ENCODE assay signal across 18 mouse cellular contexts in the genomic region with DNA sequence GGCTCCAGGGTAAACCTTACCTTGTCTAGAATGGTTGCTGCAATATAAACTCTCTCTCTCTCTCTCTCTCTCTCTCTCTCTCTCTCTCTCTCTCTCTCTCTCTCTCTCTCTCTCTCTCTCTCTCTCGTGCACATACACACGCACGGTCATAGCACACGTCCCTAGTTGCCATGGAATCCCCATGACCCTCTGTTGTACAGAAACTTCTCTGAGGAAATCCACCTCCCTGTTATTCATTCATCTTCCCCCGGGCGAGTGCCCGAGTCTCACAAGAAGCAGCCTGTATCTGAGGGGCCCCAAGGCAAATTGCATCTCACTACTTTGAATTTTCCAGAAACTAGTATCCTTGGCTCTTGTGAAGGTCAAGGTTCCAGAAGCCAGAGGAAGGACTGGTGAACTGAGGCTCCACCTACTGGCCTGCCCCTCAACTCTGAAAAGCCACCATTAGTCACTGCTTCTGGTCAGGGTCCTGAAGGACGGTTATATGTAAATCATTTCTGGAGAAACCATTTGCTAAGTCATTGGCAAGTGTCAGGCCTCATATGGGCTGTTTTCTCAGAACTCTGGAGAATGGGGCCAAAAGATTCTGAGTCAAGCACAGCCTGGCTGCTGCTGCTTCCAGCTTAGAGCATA. TPM values are rescaled to one million over a fixed set of nuclear protein-coding genes. Genes with fewer than 3 reads are reported as not detected.
DNase-seq lines count a peak whose midpoint lies in the region; ATAC-seq and TF ChIP-seq lines count a peak whose summit lies in the region.
"Had no signal": no experiment of that assay in that cellular context is flagged by ENCODE, and none has a peak within 500 bp of the region (broad histone marks: within the 10 kb centered on the region; RNA-seq: fewer than 3 reads in every experiment).

No protein-coding gene starts in this region.

- H3K9me3 ChIP-seq in midbrain, postnatal 0 days (ENCODE audit: low read length): no peaks in the 10 kb centered on the region
- H3K9me3 ChIP-seq: forebrain, embryonic 12.5 days; liver, embryonic 15.5 days; stomach, embryonic 15.5 days had no signal

- no peak for TF ChIP-seq CTCF in midbrain, postnatal 0 days (IDR thresholded peaks at IDR 0.05)

- H3K4me2 ChIP-seq in midbrain, postnatal 0 days (ENCODE audit: low read depth, low read length, poor library complexity, severe bottlenecking): no peak overlapping the region
- H3K4me2 ChIP-seq: forebrain, embryonic 12.5 days; heart, embryonic 15.5 days; liver, embryonic 15.5 days; midbrain, embryonic 11.5 days; stomach, embryonic 15.5 days had no signal

- H3K27me3 ChIP-seq in midbrain, postnatal 0 days (ENCODE audit: insufficient read depth, low read length): no peaks in the 10 kb centered on the region
- H3K27me3 ChIP-seq: forebrain, embryonic 12.5 days; liver, embryonic 15.5 days; stomach, embryonic 15.5 days had no signal

- DNase-seq in thymus, postnatal 4 days: peak; percentile 5
- no peak for DNase-seq in thymus, postnatal 36 days
- peak; percentile 45 for DNase-seq in ZHBTc4 (ENCODE audit: low read depth, low spot score)
- peak; percentile 78 to 79 for DNase-seq in adrenal gland, postnatal 36 days
- no peak for DNase-seq in midbrain, postnatal 0 days (ENCODE audit: low spot score)
- no peak for DNase-seq in testis, postnatal 10 days (ENCODE audit: low spot score)
- no peak for DNase-seq in c-Kit-positive CD71-positive TER-119-positive erythroid progenitor cells, embryonic 14.5 days (ENCODE audit: low spot score)
- DNase-seq: cerebellum, adult 8-10 months; gastrocnemius, postnatal 10 days; right cerebral cortex, postnatal 25 days had no signal

- no peaks in the 10 kb centered on the region for H3K36me3 ChIP-seq in midbrain, postnatal 0 days (ENCODE audit: insufficient read depth, low read length)
- H3K36me3 ChIP-seq: forebrain, embryonic 12.5 days; heart, embryonic 15.5 days; liver, embryonic 15.5 days; stomach, embryonic 15.5 days had no signal

- ATAC-seq in midbrain, postnatal 0 days (ENCODE audit: low FRiP score): no peak

- H3K4me3 ChIP-seq in midbrain, postnatal 0 days (ENCODE audit: low read depth, low read length): no peak overlapping the region
- H3K4me3 ChIP-seq: forebrain, embryonic 12.5 days; heart, adult 2 months; heart, embryonic 15.5 days; liver, embryonic 15.5 days; stomach, embryonic 15.5 days had no signal

- H3K27ac ChIP-seq in midbrain, postnatal 0 days (ENCODE audit: low read depth, low read length): no peak overlapping the region
- H3K27ac ChIP-seq: forebrain, embryonic 12.5 days; heart, adult 2 months; heart, embryonic 15.5 days; liver, embryonic 15.5 days; macrophage; stomach, embryonic 15.5 days had no signal

- 84% methylated on average over 8 of the region's 8 CpGs for WGBS in midbrain, postnatal 0 days

- no peak overlapping the region for H3K9ac ChIP-seq in midbrain, postnatal 0 days (replicated peaks; ENCODE audit: low read length, poor library complexity, severe bottlenecking)
- H3K9ac ChIP-seq: forebrain, embryonic 12.5 days; heart, embryonic 15.5 days; liver, embryonic 15.5 days; stomach, embryonic 15.5 days had no signal

- no peaks in the 10 kb centered on the region for H3K4me1 ChIP-seq in midbrain, postnatal 0 days (ENCODE audit: insufficient read depth, low read length)
- H3K4me1 ChIP-seq: forebrain, embryonic 12.5 days; heart, embryonic 15.5 days; liver, embryonic 15.5 days; stomach, embryonic 15.5 days had no signal

RNA-seq across cellular contexts. Expression of gene Tnfrsf8, which starts 8.1 kb away (rescaled TPM):
- total RNA-seq in adrenal gland, postnatal 36 days (2021): under 1 TPM; 0.10 to 0.40 TPM
- total RNA-seq in midbrain, postnatal 0 days (2014; rRNA removed): 3.3 and 3.7 TPM in 2 replicates
- polyA plus RNA-seq in midbrain, postnatal 0 days (2015; fragmentation: Nextera tagmentation; extraction: Ambion mirVana): 3.0 TPM in 2 replicates
- total RNA-seq: MEL had no signal

Comparison
In these comparisons a context has a peak if more than half of its experiments do, and no peak if none do; other contexts are left out.
1. DNase-seq: peak in thymus, postnatal 4 days (single experiment), ZHBTc4 (single experiment) and adrenal gland, postnatal 36 days (2 of 2); none in thymus, postnatal 36 days (0 of 2), midbrain, postnatal 0 days (single experiment), testis, postnatal 10 days (single experiment) and c-Kit-positive CD71-positive TER-119-positive erythroid progenitor cells, embryonic 14.5 days (single experiment).